Mouse (Mus musculus): ENCODE data around the gene Mctp1.
A peak's percentile ranks its signal among the peaks of the same experiment; 100 is the strongest.

Gene Mctp1

DNA sequence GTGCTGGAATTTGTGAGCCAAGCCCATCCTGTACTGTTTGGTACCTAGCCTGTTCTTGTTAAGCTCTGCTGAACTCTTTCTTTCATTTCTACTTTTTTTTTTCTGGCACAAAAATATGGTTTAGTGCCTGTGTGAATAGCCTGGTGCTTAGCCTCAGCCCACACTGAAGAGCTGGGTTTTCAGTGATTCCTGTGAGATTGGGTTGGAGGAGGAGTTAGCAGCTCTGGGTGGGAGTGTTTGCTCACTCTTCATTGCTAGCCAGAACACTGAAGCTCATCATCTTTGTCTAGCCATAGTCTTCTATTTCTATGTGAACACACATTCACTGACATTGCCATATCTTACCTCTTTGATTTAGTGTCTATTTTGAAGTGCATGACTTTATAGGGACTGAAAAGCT is 225.1 kb downstream of the Mctp1 start:
- ATAC-seq (ENCODE audit: low TSS enrichment) = peak; percentile 99

DNA sequence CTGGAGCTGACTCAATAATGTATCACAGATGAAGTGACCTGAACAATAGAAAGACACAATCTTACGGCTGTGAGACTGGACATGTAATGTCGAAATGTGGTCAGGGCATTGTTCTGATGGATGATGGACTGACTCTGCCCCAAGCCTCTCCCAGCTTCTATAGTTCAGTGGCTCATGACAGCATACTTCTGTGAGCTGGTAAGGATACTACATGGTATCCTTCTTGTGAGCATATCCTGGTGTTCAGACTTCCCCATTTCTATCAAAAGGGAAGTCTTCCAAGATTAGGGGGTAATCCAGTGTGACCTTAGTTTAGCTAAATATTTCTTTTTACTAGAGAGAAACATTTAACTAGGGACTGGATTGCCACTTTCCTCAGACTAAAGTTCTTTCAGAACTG is 227.2 kb downstream of the Mctp1 start:
- ATAC-seq (ENCODE audit: low TSS enrichment) = no peak

DNA sequence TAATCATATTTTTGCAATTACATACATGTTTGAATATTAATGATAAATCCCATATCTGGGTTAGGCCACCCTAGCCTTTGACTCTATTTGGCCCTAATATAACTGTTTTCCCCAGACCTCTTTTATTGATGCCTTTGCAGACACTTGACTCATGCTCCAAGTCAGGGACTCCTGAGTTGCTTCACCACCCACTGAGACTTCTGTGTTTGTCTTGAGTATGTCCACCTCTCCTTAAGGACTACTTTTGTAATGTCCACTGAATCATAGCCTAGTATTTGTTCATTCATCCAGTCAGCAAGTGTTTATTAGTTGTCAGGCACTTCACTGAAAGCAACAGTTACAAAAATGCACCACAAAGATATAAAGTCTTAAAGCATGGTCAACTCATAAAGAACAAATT is 235.8 kb downstream of the Mctp1 start:
- ATAC-seq (ENCODE audit: low TSS enrichment) = no peak

DNA sequence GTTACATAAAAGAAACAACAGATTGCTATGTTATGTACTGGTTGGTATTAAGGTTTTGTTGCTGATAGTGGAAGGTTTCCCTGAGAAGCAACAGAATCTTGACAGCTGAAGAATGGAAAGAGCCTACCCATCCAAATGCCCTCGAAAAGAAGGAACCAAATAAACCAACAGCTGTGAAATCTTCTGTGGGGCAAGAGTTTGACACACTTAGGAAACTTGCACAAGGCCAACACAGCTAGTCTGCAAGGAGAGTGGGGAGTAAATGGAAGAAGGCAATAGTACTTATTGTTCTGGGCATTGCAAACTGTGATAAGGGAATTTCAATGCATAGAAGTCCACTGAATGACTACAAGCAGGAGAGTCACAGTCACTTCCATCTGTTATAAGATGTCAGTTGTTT is 236.2 kb downstream of the Mctp1 start:
- no peak for ATAC-seq (ENCODE audit: low TSS enrichment)

DNA sequence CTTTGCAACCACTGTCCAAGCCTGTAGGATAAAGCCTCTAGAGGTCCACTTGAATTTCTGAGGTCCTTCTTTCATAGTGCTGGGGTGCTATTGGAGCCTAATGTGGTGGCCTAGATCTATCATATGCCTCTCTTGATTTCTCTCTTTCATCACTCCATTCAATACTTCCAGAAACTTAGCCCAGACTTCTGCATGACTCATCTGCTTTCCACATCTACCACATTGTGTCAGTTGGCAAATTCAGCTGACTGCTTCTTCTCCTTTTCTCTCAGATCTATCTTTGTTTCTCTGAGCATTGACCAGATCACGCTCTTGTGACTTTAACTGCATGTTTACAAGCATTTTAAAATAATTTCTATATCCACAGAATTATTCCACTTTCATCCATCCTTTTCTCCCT is 249.4 kb downstream of the Mctp1 start:
- ATAC-seq (ENCODE audit: low TSS enrichment) = peak; percentile 90

DNA sequence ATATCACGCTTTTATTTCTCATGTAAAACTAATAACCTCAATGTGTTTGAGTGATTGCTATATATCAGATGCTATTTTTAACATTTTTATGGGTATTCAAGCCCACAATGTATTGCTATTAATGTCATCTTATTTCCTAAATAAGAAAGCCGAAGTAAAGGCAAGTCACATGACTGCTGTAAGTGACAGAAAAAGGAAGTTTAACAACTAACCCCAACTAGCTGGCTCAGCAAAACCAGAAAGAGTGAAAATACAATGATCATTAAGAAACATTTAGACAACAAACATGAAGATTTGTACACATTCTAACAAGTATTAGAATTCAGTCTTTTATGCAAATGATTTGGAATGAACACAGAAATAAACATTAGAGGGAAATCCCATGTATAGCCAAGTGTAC is 253.9 kb downstream of the Mctp1 start:
- no peak for ATAC-seq (ENCODE audit: low TSS enrichment)

DNA sequence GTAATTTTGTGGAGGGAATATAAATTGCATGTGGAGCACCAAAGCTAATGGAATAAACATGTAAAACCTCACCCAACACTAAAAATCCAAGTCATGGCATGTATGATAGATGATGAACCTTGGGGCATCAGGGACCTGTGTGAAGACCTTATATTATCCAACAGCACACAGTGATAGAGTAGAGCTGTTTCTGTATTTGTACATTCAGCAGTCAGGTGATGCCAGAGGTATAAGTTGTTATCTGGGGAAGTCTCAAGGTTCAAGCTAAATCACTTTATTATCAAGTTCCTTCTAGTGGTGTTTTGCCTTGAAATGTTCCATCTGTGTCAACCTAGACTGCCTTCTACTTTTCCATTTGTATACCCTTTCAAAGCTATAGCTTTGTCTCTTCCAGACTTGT is 275.2 kb downstream of the Mctp1 start:
- ATAC-seq (ENCODE audit: low TSS enrichment) = no peak

DNA sequence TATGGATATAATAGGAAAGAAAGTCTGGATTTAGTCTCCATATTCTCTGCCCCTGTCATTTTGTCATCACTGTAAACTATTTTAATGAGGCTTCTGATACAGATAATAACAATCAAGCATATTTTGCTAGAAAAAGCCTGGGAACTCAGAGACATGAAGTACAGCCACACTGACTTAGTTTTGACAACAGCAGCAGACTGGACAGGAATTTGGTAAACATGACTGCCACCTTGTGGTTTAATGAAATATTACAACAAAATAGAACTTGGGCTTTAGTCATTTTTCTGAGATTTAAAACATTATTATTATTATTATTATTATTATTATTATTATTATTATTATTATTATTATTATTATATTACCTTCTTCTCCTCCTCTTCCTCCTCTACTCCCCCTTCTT is 297.0 kb downstream of the Mctp1 start:
- ATAC-seq (ENCODE audit: low TSS enrichment) = peak; percentile 59

DNA sequence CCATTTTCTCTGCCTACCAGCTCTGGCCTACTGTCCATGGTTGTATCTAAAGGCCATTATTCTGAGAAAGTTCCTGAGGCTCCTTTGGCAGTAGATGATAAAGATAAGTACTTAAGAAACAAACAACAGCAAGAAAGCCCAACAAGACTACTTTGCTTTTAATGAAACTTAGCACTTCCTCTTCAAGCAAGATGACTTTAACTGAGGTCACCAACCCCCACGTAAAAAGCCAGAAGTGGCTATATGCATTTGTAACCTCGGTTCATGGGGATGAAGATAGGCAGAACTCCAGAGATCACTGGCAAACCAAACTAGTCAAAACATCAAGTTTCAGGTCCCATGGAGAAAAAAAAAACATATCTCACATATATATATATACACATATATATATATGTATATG is 305.0 kb downstream of the Mctp1 start:
- no peak for ATAC-seq (ENCODE audit: low TSS enrichment)

DNA sequence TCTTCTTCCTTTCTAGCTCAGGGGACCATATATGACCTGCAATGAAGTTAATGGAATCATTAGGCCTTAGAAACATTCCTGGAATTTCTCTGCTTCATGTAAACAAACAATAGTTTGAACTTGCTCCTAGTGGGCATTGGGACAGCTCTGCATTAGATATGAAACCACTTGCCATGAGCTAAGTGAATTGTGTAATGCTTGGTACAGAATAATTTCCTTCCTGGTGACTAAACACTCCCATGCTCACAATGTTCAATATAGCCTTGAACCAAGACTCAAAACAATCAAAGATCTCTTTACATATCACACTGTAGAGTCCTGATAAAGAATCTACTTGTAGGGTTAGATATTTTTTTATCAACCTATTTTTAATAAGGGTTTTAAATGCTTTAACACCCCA is 305.8 kb downstream of the Mctp1 start:
- ATAC-seq (ENCODE audit: low TSS enrichment) = no peak

DNA sequence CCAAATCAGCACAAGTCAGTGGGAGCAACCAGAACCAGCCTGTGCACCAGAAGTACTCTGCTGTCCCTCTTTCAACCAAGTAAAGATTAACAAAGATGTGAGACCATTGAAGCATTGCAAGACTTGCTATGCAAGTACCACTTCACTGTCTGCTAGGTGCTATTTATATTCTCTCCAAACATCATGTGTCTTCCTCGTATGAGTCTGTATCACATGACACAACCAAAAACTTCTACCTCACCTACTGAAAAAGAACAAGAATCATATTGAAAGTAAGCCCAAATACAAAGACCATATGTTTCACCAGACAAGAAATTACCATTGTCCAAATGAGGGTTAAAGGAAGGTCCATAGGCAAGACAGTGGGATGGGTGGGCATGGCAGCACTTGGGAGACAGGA is 306.4 kb downstream of the Mctp1 start:
- no peak for ATAC-seq (ENCODE audit: low TSS enrichment)

DNA sequence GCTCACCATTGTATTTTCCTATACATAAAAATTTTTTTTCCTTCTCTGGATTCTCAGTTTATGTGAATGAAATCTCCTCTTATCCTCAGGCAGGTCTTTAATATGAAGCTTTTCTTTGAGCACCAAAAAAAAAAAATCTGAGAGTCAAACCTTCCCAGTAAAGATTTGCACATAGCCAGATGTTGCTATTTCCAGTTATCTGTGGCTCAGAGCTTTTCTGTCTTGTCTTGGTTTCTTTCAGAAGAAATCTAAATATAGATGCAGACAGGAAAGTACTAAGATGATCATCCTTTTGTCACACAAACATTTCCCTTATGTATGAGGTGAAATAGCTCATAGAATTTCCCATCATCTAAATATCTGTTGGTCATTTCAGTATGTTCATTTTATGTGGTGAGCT is 349.7 kb downstream of the Mctp1 start:
- ATAC-seq (ENCODE audit: low TSS enrichment) = peak; percentile 34; the same call in 1 of the 2 replicates

DNA sequence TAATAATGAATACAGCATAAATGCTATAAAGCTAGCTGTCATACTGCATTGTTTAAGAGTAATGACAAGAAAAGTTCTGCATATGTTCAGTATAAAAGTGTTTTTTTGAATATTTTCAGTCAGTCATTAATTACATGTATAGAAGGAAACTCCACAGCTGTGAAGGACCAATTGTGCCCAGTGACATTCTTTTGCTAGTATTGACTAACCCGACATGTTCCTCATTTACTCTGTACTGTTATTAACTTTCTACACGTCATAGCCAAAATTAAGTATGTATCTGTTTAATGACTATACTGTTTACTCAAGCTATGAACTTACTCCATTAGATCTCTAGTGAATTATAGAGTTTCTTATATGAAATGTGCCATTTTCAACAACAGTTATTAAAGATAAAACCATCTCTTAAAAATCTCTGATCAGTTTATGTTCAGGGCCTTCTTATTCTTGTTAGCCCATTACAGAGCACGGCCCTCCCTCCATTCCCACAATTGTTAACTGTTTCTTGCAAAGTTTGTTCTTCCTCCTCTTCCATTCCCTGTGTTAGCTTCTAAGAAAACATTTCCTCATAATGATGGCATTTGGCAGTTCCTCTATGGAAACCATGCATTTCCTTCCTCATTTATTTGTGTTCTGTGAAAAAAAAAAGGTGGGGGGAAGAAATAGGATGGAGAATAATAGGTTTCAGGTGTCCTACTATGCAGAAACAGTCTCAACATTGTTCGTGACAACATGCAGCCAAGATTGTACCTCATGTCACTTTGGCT is 366.5 kb downstream of the Mctp1 start:
- no peak for ATAC-seq (ENCODE audit: low TSS enrichment)

DNA sequence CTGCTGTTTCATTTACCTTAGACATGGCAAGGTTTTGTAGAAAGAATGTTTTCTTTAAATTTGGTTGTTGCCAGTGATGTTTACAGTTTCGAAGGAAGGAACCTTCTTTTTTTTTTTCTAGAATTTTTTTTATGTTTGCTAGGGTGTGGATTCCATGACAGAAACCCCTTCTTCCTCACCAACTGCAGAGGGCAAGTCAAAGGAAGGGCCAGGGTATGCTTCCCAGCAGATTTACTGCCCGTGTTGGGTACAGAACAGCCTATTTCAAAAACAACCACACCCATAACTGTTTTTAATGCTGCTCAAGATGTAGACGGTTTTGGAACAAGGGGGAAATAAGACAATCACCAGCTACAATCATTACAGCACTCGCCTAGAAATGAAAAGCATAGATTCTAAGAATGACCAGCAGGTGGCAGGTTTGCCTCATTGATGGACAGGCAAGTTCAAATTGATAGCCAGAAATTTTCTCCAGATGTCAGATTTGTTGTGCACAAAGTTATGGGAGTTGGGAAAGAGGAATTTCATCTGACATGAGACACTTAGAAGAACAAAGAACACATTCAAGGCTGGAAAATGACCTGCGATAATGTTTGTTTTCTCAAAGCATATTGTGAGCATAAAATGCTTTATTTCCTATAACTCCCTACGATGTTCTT is 375.6 kb downstream of the Mctp1 start:
- ATAC-seq (ENCODE audit: low TSS enrichment) = peak; percentile 88

DNA sequence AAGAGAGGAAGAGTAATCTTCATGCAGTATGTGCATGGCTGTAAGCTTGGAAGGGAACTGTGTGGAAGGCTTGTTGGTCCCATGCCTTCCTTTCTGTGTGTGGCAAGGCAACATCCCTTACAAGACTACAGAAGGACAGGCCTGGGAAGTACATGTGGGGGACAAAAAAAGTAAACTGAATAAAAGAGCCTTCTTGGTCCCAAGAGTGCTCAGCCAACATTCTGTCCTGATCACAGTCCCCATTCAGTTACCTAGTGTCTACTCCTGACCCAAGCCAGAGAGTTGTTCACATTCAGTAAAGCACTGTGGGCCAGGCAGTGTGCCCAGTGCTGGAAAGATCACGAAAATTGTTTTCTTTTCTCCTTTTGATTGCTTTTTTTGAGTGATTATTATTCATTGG is 415.3 kb downstream of the Mctp1 start:
- peak; percentile 47; the same call in 1 of the 2 replicates for ATAC-seq (ENCODE audit: low TSS enrichment)

DNA sequence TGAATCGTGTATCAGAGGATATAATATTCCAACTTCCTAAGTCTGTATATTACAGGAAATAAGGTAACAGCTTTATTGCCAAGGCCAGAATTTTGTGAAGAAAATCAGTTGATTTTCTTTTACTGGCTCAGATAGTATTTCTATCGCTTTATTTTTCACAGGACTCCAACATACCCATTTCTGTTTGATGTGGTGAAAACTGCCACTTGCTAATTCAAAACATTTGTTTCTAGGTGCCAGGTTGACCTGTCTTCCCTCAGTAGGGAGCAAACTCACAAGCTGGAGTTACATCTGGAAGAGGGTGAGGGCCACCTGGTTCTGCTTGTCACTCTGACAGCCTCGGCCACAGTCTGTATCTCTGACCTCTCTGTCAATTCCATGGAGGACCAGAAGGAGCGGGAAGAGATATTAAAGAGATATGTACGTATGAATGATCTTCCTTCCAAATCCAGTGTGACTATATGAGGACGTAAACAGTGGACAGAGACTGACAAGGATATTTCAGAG is 416.8 kb downstream of the Mctp1 start:
- ATAC-seq (ENCODE audit: low TSS enrichment) = no peak

DNA sequence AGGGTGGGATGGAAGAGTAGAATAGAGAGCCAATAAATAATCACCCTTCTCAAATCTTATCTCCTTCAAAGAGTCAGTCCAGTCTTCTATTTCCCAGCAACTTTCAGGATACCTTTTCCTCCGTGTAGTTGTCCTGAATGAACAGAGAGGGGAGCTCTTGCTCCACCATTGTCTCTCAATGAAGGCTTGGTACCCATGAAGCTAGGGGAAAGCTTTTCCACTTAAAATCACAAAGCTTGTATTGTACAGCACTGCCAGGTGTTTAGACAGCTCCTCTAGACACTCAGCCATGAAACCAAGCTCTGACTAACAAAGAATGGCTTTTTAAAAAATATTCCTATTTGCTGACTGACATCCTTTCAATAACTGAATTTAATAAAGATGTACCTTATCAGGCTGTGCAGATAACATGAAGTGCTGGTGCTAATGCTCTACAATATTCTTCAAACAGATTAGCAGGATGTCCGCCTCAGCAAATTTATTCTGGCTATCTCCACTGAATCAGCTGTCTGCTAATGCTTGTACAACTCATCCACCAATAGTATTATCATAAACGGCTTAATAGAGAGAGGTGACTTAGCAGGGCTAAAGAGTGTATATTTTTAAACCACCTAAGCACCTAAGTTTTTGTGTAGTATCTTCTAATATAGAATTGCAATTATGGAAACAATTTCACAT is 417.9 kb downstream of the Mctp1 start:
- ATAC-seq (ENCODE audit: low TSS enrichment) = peak; percentile 100

DNA sequence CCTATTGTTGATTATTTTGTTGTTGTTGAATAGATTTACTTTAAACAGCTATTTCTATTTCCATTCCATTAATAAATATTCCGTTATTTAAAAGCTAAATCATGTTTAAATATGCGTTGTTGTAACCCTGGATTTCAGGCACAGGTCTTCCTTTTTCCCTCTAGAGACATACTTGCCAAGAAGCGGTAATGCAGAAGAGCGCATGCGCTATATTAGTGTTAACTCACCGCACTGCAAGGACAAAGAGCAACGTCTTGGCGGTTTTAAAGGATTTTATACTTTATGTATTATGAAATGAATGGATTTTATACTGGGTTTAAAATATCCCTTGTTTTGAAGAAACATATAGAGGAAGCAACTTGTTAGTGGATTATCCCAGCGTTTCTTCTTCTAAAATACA is 418.6 kb downstream of the Mctp1 start:
- no peak for ATAC-seq (ENCODE audit: low TSS enrichment)

DNA sequence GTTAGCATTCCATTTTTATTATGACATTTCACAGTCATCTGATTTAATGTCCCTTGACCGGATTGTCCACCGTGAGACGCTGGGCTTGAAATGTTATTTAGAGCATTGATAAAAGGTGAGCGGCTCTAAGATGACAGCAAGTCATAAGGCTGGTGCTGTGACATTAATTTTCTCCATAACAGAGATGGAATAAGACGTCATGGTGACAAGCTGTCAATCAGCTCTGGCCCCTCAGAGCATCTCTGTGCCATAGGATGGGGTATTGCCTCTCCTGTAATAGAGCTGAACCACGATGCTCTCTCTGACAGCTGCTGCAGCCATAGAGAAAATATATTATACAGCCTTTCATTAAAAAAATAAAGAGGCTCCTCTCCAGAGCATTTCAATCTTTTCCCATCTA is 419.5 kb downstream of the Mctp1 start:
- no peak for ATAC-seq (ENCODE audit: low TSS enrichment)

DNA sequence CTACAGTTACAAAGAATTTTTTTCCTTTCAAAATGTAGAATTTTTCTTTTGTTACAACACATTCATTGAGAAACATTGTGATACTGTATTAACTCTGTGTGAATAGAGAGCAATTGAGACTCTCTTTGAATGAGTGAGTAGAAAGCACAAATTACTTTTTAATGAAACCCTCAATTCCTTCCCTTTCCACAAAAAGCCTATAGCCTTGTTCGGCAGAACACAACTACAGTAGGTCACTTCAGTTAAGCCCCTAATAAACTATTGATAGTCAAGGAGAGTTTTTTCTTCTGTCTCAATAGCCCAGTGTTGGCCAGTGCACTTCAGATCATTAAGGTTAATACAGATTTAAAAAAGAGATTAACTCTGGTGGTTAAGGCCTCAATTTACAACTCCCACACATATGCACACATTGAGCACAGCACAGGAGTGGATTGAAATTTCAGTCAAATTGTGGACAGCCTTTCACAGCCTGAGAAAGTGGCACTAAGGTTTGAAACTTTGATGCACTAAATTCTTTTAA is 424.6 kb downstream of the Mctp1 start:
- no peak for ATAC-seq (ENCODE audit: low TSS enrichment)

DNA sequence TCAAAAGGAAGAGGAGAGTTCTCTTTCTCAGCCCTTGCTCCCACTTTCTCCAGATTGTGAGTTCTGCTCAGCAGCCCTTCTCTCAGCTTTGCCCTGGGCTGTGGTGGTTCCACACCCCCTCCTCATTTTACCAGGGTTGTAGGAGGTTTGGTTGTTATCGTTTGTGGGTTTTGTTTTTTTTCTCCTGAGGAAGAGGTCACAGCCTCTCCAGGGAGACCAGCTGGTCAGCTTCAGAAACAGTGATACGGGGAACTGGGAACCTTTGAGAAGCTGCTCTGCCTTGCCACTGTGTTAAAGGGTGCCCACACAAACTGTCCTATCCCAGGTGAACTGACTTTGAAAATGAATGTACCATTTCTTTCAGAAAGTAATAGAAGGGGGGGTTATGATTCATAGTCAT is 425.5 kb downstream of the Mctp1 start:
- ATAC-seq (ENCODE audit: low TSS enrichment) = no peak

DNA sequence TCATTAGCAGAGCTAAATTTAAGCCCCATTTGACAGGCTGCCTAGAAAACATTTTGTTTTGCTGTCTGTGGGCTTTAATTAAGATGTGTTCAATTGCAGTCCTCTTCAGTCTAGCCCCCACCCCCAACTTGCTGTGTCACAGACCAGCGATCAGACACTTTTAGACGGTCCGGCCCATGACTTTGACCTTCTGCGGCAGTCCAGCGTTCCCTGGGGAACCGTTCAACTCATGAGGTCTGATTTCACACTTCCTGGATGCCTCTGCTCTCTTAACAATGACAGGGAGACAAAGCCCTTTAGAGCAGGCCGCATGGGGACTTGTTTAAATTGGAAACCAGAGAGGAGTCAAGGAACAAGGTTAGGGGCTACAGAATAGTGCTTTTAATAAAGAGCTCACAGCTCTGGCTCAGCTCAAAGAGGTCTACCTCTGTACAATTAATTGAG is 426.2 kb downstream of the Mctp1 start:
- ATAC-seq (ENCODE audit: low TSS enrichment) = peak; percentile 65

DNA sequence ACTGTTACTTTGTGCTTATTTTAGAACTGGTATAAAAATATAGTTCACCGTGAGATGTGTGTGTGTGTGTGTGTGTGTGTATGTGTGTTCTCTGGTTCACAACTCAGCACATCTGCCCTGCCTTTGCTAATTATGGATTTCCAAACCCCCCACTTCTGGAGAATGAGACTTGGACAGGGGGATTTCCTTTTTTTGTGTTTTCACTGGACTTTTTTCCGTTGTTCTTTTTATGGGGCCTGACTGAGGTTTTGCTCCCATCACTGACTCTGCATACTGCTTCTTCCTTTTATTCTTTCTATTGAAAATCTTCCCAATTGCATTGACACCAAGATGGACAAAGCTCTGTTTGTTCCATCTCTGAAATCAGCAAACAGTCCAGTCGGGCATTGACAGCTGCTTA is 438.7 kb downstream of the Mctp1 start:
- ATAC-seq (ENCODE audit: low TSS enrichment) = no peak

Data from frontal cortex, adult (tissue).